Mouse (Mus musculus) stomach, postnatal 0 days (tissue): ENCODE results near the gene Rpn1.

Experiments
- CTCF ChIP-seq: IDR thresholded peaks from 2 replicates; pipeline ENCODE4 v1.5.1; 2016; ENCODE audit warnings: antibody characterized with exemption, low read depth, mild to moderate bottlenecking, moderate library complexity
- EP300 ChIP-seq: optimal IDR thresholded peaks from 2 replicates; pipeline ENCODE3; 2016; ENCODE audit warnings: antibody characterized with exemption

GRCm38 (mm10) chr6:88151335-88151734 lies 67.1 kb downstream of the Rpn1 start:
- TF ChIP-seq CTCF (peak; percentile 45), EP300 (no peak)
